Mouse (Mus musculus) hindbrain, postnatal 0 days (tissue): Measurements from ENCODE around the gene Dnajc19. TPM values are rescaled to one million over a fixed set of nuclear protein-coding genes. Genes with fewer than 3 reads are reported as not detected.

Experiments
- ATAC-seq: fragments of 200-750 bp; cut with Nextera tagmentation; 2 replicates; pipeline ENCODE4 v1.8.0; 2017; ENCODE audit warnings: mild to moderate bottlenecking, moderate TSS enrichment, moderate library complexity
- DNase-seq: peaks from one replicate; pipeline ENCODE4 v3.0.0-alpha.2; 2015; ENCODE audit warnings: low spot score
- H3K27ac ChIP-seq: fragments of 300-500 bp; sonication (generic); 2 replicates; pipeline ENCODE4 v1.5.1; 2014; ENCODE audit warnings: mild to moderate bottlenecking
- H3K27me3 ChIP-seq: fragments of 300-500 bp; sonication (generic); 2 replicates; pipeline ENCODE4 v1.6.1; 2014; ENCODE audit warnings: low read length, mixed read lengths; ENCODE audit not compliant: insufficient read depth
- H3K36me3 ChIP-seq: fragments of 300-500 bp; sonication (generic); 2 replicates; pipeline ENCODE4 v1.6.1; 2014; ENCODE audit warnings: low read length, mixed read lengths; ENCODE audit not compliant: insufficient read depth
- H3K4me1 ChIP-seq: fragments of 300-500 bp; sonication (generic); 2 replicates; pipeline ENCODE4 v1.6.1; 2014; ENCODE audit warnings: antibody characterized with exemption, low read length, mixed read lengths; ENCODE audit not compliant: insufficient read depth
- H3K4me2 ChIP-seq: fragments of 300-500 bp; sonication (generic); 2 replicates; pipeline ENCODE4 v1.6.1; 2014; ENCODE audit warnings: low read depth, mild to moderate bottlenecking, low read length, moderate library complexity, mixed read lengths
- H3K4me3 ChIP-seq: fragments of 300-500 bp; sonication (generic); 2 replicates; pipeline ENCODE4 v1.5.1; 2014; ENCODE audit warnings: low read length
- H3K9ac ChIP-seq: fragments of 300-500 bp; sonication (generic); replicated peaks from 2 replicates; pipeline ENCODE4 v1.6.1; 2014; ENCODE audit warnings: mild to moderate bottlenecking, low read length, moderate library complexity, mixed read lengths
- H3K9me3 ChIP-seq: fragments of 300-500 bp; sonication (generic); 2 replicates; pipeline ENCODE4 v1.6.1; 2016; ENCODE audit warnings: low read length, mixed read lengths
- CTCF ChIP-seq: IDR thresholded peaks from 2 replicates; pipeline ENCODE4 v1.5.1; 2016; ENCODE audit warnings: antibody characterized with exemption, control low read depth, low read depth
- WGBS: fragments of 180-500 bp; shearing (Covaris S2); extraction: QIAGEN DNeasy Blood & Tissue Kit; methylation state at CpG from one replicate; pipeline ENCODE4 v1.1.7; 2014; 5-methylcytosine and 5-hydroxymethylcytosine counted together
- polyA plus RNA-seq: library from polyadenylated mRNA; unstranded; fragments of >200 nt; fragmentation: Nextera tagmentation; extraction: Ambion mirVana; gene quantifications from 2 replicates; pipeline ENCODE4 v1.2.1, GENCODE M21; 2015
- total RNA-seq: library from RNA; depleted of rRNA; stranded (reverse); fragments of >200 nt; gene quantifications from 2 replicates; pipeline ENCODE4 v1.2.3, GENCODE M21; 2014

Dnajc19 gene
- total and polyA plus RNA-seq, 2 experiments from 2014 or later: 89.5 to 191 TPM

GRCm38 (mm10) chr3:34111941-34112685 lies 31.0 kb upstream of the Dnajc19 start:
- Histone ChIP-seq H3K27ac (no peak overlapping the region), H3K4me1 (no peaks in the 10 kb centered on the region), H3K4me2 (no peak overlapping the region), H3K9me3 (no peaks in the 10 kb centered on the region), H3K36me3 (no peaks in the 10 kb centered on the region), H3K9ac (no peak overlapping the region), H3K27me3 (no peaks in the 10 kb centered on the region; the same call in 1 of the 2 replicates), H3K4me3 (no peak overlapping the region)
- ATAC-seq (no peak), DNase-seq (no peak)
- no peak for TF ChIP-seq CTCF
- 74% methylated on average over 11 of the region's 11 CpGs for WGBS

- H3K4me3 ChIP-seq: no peak overlapping the region
- DNase-seq (no peak), ATAC-seq (no peak)
- 85% methylated on average over 3 of the region's 3 CpGs for WGBS
- H3K27ac ChIP-seq: no peak overlapping the region
- no peaks in the 10 kb centered on the region for H3K36me3 ChIP-seq
- H3K9me3 ChIP-seq: no peaks in the 10 kb centered on the region
- H3K27me3 ChIP-seq: no peaks in the 10 kb centered on the region; the same call in 1 of the 2 replicates
- TF ChIP-seq CTCF: no peak
- H3K9ac ChIP-seq: no peak overlapping the region
- H3K4me2 ChIP-seq: no peak overlapping the region
- H3K4me1 ChIP-seq: no peaks in the 10 kb centered on the region
These were observed 26.5 kb upstream of the Dnajc19 start for GRCm38 (mm10) chr3:34107631-34108030.

- WGBS: 26% methylated on average over 9 of the region's 9 CpGs
- H3K9ac ChIP-seq: no peak overlapping the region
- no peaks in the 10 kb centered on the region for H3K9me3 ChIP-seq
- H3K27ac ChIP-seq: no peak overlapping the region
- DNase-seq (no peak), ATAC-seq (no peak)
- no peaks in the 10 kb centered on the region; the same call in 1 of the 2 replicates for H3K27me3 ChIP-seq
- TF ChIP-seq CTCF: no peak
- 0 out of 2 replicates have a peak overlapping the region, but pooled peaks have one; percentile 10 for H3K4me2 ChIP-seq
- no peaks in the 10 kb centered on the region for H3K36me3 ChIP-seq
- H3K4me3 ChIP-seq: no peak overlapping the region
- no peaks in the 10 kb centered on the region for H3K4me1 ChIP-seq
These were observed 25.3 kb upstream of the Dnajc19 start for GRCm38 (mm10) chr3:34106421-34106820.

- H3K27ac ChIP-seq: no peak overlapping the region
- DNase-seq (peak; percentile 45), ATAC-seq (0 out of 2 replicates have a peak, but pooled peaks have one; percentile 53)
- H3K4me1 ChIP-seq: no peaks in the 10 kb centered on the region
- H3K9me3 ChIP-seq: no peaks in the 10 kb centered on the region
- H3K36me3 ChIP-seq: no peaks in the 10 kb centered on the region
- H3K9ac ChIP-seq: no peak overlapping the region
- WGBS: 12% methylated on average over 7 of the region's 7 CpGs
- H3K27me3 ChIP-seq: no peaks in the 10 kb centered on the region; the same call in 1 of the 2 replicates
- no peak for TF ChIP-seq CTCF
- H3K4me3 ChIP-seq: no peak overlapping the region
- peak overlapping the region; percentile 24; the same call in 1 of the 2 replicates for H3K4me2 ChIP-seq
These were observed 23.0 kb upstream of the Dnajc19 start for GRCm38 (mm10) chr3:34103902-34104672.

- H3K27ac ChIP-seq: no peak overlapping the region
- no peak overlapping the region for H3K9ac ChIP-seq
- DNase-seq (no peak), ATAC-seq (no peak)
- no peak for TF ChIP-seq CTCF
- H3K36me3 ChIP-seq: no peaks in the 10 kb centered on the region
- H3K4me2 ChIP-seq: no peak overlapping the region
- no peak overlapping the region for H3K4me3 ChIP-seq
- WGBS: 40% methylated on average over 2 of the region's 2 CpGs
- no peaks in the 10 kb centered on the region for H3K9me3 ChIP-seq
- no peaks in the 10 kb centered on the region for H3K4me1 ChIP-seq
- H3K27me3 ChIP-seq: no peaks in the 10 kb centered on the region
These were observed 21.8 kb upstream of the Dnajc19 start for GRCm38 (mm10) chr3:34102891-34103290.

GRCm38 (mm10) chr3:34083655-34084054 lies 2.5 kb upstream of the Dnajc19 start:
- ATAC-seq (no peak), DNase-seq (no peak)
- H3K27ac ChIP-seq: no peak overlapping the region
- no peak overlapping the region for H3K9ac ChIP-seq
- H3K36me3 ChIP-seq: no peaks in the 10 kb centered on the region
- H3K4me1 ChIP-seq: peaks cover 11% of the 10 kb centered on the region
- H3K4me2 ChIP-seq: no peak overlapping the region
- no peak for TF ChIP-seq CTCF
- no peaks in the 10 kb centered on the region for H3K27me3 ChIP-seq
- 75% methylated on average over 5 of the region's 5 CpGs for WGBS
- no peaks in the 10 kb centered on the region for H3K9me3 ChIP-seq
- no peak overlapping the region for H3K4me3 ChIP-seq
